Mouse (Mus musculus): Measurements from ENCODE around the gene Muc5b. TPM values are rescaled to one million over a fixed set of nuclear protein-coding genes. Genes with fewer than 3 reads are reported as not detected.

Muc5b gene
- polyA plus RNA-seq, 1 experiment from 2014 or later: 0.03 TPM

DNA sequence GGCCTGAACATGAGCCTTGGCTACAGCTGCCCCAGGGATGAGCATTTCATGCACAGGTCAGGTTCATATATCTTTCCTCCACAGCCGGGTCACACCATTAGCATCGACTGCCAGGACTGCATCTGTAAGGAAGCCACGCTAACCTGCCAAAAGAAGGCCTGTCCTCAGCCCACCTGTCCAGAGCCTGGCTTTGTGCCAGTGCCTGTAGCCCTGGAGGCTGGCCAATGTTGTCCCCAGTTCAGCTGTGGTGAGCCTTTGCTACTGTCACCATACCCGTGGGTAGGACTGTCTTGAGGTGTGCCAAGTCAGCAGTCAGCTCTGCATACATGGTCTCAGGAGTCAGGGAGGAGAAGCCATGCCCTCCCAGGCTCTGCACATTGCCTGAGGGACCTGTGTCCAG is 23.5 kb upstream of the Muc5b start:
- Histone ChIP-seq H3K36me3 (ENCODE audit: control insufficient read depth, insufficient read depth) (no peaks in the 10 kb centered on the region), H3K9me3 (ENCODE audit: control insufficient read depth) (no peaks in the 10 kb centered on the region), H3K4me1 (replicated peaks; ENCODE audit: control insufficient read depth, insufficient read depth, low read length) (no peaks in the 10 kb centered on the region), H3K4me3 (ENCODE audit: low read depth, low read length) (no peak overlapping the region), H3K27ac (ENCODE audit: low read depth, low read length) (no peak overlapping the region), H3K4me2 (replicated peaks; ENCODE audit: low read depth) (no peak overlapping the region), H3K9ac (ENCODE audit: low read depth, low read length) (no peak overlapping the region), H3K27me3 (replicated peaks; ENCODE audit: control insufficient read depth, insufficient read depth, low read length) (no peaks in the 10 kb centered on the region)
- TF ChIP-seq CTCF (IDR thresholded peaks at IDR 0.05; ENCODE audit: low read depth): no peak
- WGBS: 78% methylated on average over 4 of the region's 4 CpGs
- ATAC-seq: no peak

DNA sequence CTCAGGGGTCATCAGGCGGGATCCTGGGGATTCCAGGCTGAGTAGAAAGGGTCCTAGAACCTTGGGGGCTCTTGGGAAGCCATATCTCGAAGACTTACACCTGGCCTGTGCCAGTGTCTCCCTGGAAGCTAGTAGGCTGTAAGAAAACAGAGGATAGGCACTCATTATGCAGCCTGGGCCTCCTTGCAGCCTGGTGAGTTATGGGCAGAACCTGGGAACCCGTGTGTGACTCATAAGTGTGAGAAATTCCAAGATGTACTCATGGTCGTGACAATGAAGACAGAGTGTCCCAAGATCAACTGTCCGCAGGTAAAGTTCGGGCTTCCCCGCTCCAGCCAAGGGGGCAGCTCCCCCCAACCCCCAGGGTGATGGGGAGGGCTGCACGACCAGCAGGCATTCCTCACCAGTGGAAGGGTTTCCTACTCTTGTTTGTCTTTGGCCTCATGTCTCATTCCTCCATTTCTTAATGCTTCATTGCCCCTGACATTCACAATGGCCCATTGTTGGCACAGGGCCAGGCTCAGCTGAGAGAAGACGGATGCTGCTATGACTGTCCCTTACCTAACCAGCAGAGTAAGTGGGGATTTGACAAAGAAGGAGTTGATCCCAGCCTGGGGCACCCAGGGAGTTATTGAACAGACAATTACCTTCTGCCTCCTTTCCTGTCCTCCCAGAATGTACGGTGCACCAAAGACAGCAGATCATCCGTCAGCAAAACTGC is 21.4 kb upstream of the Muc5b start:
- Histone ChIP-seq H3K4me2 (replicated peaks; ENCODE audit: low read depth) (no peak overlapping the region), H3K27me3 (replicated peaks; ENCODE audit: control insufficient read depth, insufficient read depth, low read length) (no peaks in the 10 kb centered on the region), H3K9me3 (ENCODE audit: control insufficient read depth) (no peaks in the 10 kb centered on the region), H3K4me3 (ENCODE audit: low read depth, low read length) (no peak overlapping the region), H3K9ac (ENCODE audit: low read depth, low read length) (no peak overlapping the region), H3K27ac (ENCODE audit: low read depth, low read length) (no peak overlapping the region), H3K4me1 (replicated peaks; ENCODE audit: control insufficient read depth, insufficient read depth, low read length) (no peaks in the 10 kb centered on the region), H3K36me3 (ENCODE audit: control insufficient read depth, insufficient read depth) (no peaks in the 10 kb centered on the region)
- ATAC-seq: no peak
- no peak for TF ChIP-seq CTCF (IDR thresholded peaks at IDR 0.05; ENCODE audit: low read depth)
- 67% methylated on average over 11 of the region's 11 CpGs for WGBS

DNA sequence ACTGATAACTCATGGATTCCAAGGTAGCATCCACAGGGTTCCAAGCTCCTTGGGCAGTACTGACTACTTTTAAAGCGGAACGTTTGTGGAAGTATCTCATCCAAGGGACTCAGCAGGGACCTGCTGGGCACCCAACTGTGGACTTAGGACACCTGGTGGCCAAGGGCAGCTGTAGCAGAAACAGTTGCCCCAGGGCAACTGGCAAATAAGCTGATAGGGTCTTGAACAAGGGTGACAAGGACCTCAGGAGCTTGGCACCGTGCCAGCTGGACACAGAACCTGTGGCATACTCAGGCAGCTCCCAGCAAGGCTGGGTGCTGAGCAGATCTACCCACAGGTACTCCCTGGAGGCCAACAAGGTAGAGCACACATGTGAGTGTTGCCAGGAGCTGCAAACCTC is 20.6 kb upstream of the Muc5b start:
- Histone ChIP-seq H3K36me3 (ENCODE audit: control insufficient read depth, insufficient read depth) (no peaks in the 10 kb centered on the region), H3K27me3 (replicated peaks; ENCODE audit: control insufficient read depth, insufficient read depth, low read length) (no peaks in the 10 kb centered on the region), H3K9me3 (ENCODE audit: control insufficient read depth) (no peaks in the 10 kb centered on the region), H3K4me3 (ENCODE audit: low read depth, low read length) (no peak overlapping the region), H3K4me1 (replicated peaks; ENCODE audit: control insufficient read depth, insufficient read depth, low read length) (no peaks in the 10 kb centered on the region), H3K27ac (ENCODE audit: low read depth, low read length) (no peak overlapping the region), H3K4me2 (replicated peaks; ENCODE audit: low read depth) (no peak overlapping the region), H3K9ac (ENCODE audit: low read depth, low read length) (no peak overlapping the region)
- no peak for ATAC-seq
- peak; percentile 44; the same call in 1 of the 2 replicates for TF ChIP-seq CTCF (IDR thresholded peaks at IDR 0.05; ENCODE audit: low read depth)
- 63% methylated on average over 3 of the region's 3 CpGs for WGBS

DNA sequence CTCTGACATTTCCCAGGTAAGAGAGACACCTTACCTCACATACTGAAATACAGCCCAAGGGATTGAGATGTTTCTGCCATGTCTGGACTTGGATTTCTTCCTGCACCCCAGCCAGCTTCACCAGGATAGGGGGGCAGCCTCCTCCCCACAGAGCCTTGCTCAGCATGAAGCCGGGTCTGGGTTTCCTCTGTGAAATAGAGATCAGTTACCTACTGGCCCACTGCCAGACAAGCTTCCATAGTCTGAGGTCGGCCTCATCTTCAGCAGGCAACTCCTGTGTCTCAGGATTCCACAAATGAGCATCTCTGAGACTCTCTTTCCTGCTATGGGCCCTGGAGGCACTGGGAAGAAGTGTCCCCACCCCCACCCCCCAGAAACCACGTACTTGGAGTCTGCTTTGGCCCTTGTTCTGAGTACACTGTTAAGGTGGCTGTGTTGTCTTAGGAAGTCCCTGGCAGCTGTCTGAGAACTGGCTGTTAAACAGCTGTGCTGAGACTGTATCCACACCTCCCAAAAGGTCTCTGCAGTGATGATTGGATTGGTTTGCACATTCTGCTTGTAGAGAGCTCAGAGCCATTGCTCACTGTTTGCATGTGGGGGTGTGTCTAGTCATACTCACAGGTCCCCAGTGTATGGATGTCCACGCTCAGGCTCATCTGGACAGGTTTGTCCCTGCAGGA is 16.1 kb upstream of the Muc5b start:
- Histone ChIP-seq H3K4me2 (replicated peaks; ENCODE audit: low read depth) (no peak overlapping the region), H3K9ac (ENCODE audit: low read depth, low read length) (no peak overlapping the region), H3K27me3 (replicated peaks; ENCODE audit: control insufficient read depth, insufficient read depth, low read length) (no peaks in the 10 kb centered on the region), H3K4me1 (replicated peaks; ENCODE audit: control insufficient read depth, insufficient read depth, low read length) (no peaks in the 10 kb centered on the region), H3K27ac (ENCODE audit: low read depth, low read length) (no peak overlapping the region), H3K36me3 (ENCODE audit: control insufficient read depth, insufficient read depth) (no peaks in the 10 kb centered on the region), H3K9me3 (ENCODE audit: control insufficient read depth) (no peaks in the 10 kb centered on the region), H3K4me3 (ENCODE audit: low read depth, low read length) (no peak overlapping the region)
- TF ChIP-seq CTCF (IDR thresholded peaks at IDR 0.05; ENCODE audit: low read depth): no peak
- WGBS: 44% methylated on average over 4 of the region's 4 CpGs
- ATAC-seq: no peak

DNA sequence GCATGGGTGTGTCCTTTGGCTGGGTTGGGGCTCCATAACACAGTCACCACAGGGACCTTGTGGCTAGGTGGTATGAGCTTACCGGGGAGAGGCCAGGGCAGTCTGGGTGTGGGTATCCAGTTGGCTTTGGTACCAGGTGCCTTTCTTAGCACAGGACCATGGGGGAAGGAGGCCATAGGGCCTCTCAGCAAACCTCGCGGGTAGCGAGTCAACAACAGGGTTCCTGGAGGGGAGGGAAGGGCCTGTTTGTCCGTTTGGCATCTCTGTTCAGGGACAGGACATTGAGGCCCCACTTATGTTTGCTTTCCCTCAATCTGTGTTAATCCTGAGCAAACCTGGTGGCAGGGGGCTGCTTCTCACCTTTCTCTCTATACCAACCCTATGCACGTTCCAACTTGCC is 15.2 kb upstream of the Muc5b start:
- ATAC-seq: no peak
- 58% methylated on average over 6 of the region's 6 CpGs for whole genome bisulfite sequencing

DNA sequence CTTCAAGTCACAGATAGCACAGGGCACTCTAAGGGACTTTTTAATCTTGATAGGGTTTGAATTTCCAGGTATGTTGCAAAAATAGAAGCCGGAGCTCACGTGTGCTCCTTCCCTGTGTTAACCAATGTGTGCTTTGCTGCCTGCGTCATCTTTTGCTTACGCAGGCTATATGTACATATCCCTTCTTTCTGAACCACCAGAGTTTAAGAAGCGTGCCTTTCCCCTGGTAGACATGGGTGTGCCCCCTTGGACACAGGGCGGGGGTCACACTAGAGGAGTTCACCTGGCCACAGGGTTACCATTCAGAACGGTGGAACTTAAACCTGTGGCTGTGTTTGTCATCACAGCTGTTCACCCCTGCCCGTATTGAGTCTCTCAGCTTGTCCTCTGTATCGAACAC is 14.5 kb upstream of the Muc5b start:
- TF ChIP-seq CTCF (IDR thresholded peaks at IDR 0.05; ENCODE audit: low read depth): no peak
- 75% methylated on average over 9 of the region's 9 CpGs for WGBS
- no peak overlapping the region for H3K9ac ChIP-seq (ENCODE audit: low read depth, low read length)
- H3K9me3 ChIP-seq (ENCODE audit: control insufficient read depth): no peaks in the 10 kb centered on the region
- ATAC-seq: no peak
- H3K4me3 ChIP-seq (ENCODE audit: low read depth, low read length): no peak overlapping the region
- no peaks in the 10 kb centered on the region for H3K36me3 ChIP-seq (ENCODE audit: control insufficient read depth, insufficient read depth)
- H3K4me2 ChIP-seq (replicated peaks; ENCODE audit: low read depth): no peak overlapping the region
- H3K4me1 ChIP-seq (replicated peaks; ENCODE audit: control insufficient read depth, insufficient read depth, low read length): no peaks in the 10 kb centered on the region
- no peak overlapping the region for H3K27ac ChIP-seq (ENCODE audit: low read depth, low read length)
- H3K27me3 ChIP-seq (replicated peaks; ENCODE audit: control insufficient read depth, insufficient read depth, low read length): no peaks in the 10 kb centered on the region

More for the DNA sequence above, 15.2 kb upstream of the Muc5b start:
- Histone ChIP-seq H3K9ac (ENCODE audit: low read depth, low read length) (no peak overlapping the region), H3K36me3 (ENCODE audit: control insufficient read depth, insufficient read depth) (no peaks in the 10 kb centered on the region), H3K4me2 (replicated peaks; ENCODE audit: low read depth) (no peak overlapping the region), H3K4me1 (replicated peaks; ENCODE audit: control insufficient read depth, insufficient read depth, low read length) (no peaks in the 10 kb centered on the region), H3K9me3 (ENCODE audit: control insufficient read depth) (no peaks in the 10 kb centered on the region), H3K27ac (ENCODE audit: low read depth, low read length) (no peak overlapping the region), H3K27me3 (replicated peaks; ENCODE audit: control insufficient read depth, insufficient read depth, low read length) (no peaks in the 10 kb centered on the region), H3K4me3 (ENCODE audit: low read depth, low read length) (no peak overlapping the region)
- no peak for TF ChIP-seq CTCF (IDR thresholded peaks at IDR 0.05; ENCODE audit: low read depth)

Measured in intestine, postnatal 0 days (tissue).